Mouse (Mus musculus) large intestine, adult 2 months (tissue): Measurements from ENCODE around the gene Plxnd1. TPM values are rescaled to one million over a fixed set of nuclear protein-coding genes. Genes with fewer than 3 reads are reported as not detected.

Experiments used
- DNase-seq: peaks from one replicate; pipeline ENCODE4 v3.0.0-alpha.2; 2012; ENCODE audit warnings: low read depth, low spot score
- WGBS: fragments of 180-500 bp; shearing (Covaris S2); methylation state at CpG from one replicate; pipeline ENCODE4 v1.1.7; 2018; 5-methylcytosine and 5-hydroxymethylcytosine counted together
- polyA plus RNA-seq: library from polyadenylated mRNA; depleted of rRNA; stranded (reverse); fragments of >200 nt; gene quantifications from 2 replicates; pipeline ENCODE4 v1.2.3, GENCODE M21; 2012

Gene Plxnd1
- polyA plus RNA-seq, 1 experiment, result 12.9 TPM

- 83% methylated on average over 9 of the region's 9 CpGs for WGBS
- no peak for DNase-seq
These were observed 31.1 kb downstream of the Plxnd1 start for GRCm38 (mm10) chr6:115963656-115964055.

DNA sequence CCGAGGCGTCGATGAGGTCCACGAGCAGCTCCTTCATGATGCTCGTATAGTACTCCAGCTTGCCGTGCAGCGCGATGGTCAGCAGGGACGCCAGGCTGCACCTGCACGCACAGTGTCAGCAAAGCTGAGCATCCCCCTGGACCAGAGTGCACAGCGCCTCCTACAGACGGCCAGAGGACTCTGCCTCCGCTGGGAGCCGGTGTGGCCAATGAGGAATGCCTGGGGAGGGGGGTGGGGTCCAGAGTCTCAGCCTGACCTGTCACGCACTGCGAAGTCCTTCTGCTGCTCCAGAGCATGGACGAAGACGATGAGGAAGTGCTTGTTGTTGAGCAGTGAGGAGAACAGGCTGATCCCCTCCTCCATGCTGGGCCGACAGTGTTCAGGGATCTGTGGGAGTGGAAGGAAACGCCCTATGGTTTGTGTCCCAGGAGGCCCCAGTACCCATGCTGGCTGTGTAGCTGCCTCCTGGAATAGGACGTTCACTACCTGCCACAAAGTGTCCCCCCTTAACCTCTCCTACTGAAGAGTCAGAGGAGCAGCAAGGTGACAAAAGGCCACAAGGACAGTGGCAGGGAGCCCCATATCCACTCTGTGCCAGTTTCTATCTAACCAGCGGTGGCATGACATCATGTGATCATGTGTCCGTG is 32.2 kb downstream of the Plxnd1 start:
- DNase-seq, result no peak
- WGBS, result 39% methylated on average over 23 of the region's 23 CpGs

GRCm38 (mm10) chr6:115961743-115962142 is 33.1 kb downstream of the Plxnd1 start:
- no peak for DNase-seq
- 65% methylated on average over 3 of the region's 3 CpGs for WGBS

DNA sequence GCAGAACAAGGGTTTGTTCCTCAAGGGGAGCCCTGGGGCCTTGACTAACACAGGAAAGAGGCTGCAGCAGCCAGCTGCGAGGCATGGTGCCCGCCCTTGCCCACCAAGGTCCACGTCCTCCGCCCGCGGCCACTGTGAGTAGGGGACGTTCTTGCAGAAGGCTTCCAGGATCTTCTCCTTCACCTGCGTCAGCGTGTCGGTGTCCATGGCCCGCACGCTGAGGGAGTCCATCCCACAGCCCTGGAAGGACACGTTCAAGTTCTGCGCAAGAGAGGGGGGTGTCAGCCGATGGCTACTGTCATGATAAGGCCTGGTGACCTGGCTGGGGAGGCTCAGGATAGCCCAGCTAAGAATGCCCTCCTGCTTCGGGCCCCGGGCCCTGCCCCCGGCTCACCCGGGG is 34.5 kb downstream of the Plxnd1 start:
- DNase-seq, result no peak
- WGBS, result 89% methylated on average over 19 of the region's 19 CpGs

DNA sequence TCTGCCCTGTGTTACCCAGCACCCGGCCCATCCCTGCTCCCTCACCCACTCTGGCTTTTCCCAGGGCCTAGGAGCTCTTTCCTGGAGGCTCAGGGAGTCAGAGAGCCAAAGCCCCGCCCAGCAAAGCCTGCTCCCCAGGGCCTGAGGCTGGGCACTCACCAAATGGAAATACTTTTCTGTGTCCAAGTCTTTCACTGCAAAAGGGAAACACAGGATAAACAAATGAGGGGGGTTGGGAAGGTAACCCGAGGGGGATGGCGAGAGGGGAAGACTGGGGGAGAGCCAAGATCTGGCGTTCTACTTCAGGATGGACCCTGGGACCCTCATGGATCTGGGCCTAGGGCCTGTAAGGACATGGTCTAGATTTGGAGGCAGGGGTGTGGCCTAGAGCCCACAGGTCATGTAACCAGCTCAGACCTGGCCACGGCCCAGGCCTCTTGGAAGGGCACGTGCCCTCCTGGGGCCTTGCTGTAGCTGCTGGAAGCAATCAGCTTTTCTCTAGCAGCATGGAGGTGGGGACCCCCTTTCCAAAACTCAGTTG is 35.6 kb downstream of the Plxnd1 start:
- DNase-seq, result no peak
- 50% methylated on average over 7 of the region's 7 CpGs for WGBS

GRCm38 (mm10) chr6:115958445-115958844 is 36.4 kb downstream of the Plxnd1 start:
- WGBS, result 87% methylated on average over 9 of the region's 9 CpGs
- no peak for DNase-seq

DNA sequence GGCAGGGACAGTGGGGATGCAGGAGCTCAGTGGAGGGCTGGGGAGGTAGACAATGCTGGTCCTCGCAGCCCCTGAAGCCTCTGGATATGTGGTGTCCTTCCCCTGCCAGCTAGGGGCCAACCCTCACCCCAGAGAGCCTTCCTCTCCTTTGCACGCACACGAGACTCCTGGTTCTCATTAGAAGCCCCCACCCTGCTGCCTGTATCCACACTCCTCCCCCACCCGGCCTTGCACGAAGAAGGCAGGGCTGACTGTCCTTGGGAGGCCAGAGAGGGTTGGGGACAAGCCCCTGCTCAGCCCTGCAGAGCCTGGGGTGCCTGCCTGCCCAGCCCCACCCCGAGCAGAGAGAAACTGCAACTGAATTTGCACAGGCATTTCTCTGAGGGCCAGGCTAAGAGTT is 37.1 kb downstream of the Plxnd1 start:
- DNase-seq, result no peak
- WGBS, result 70% methylated on average over 6 of the region's 6 CpGs

GRCm38 (mm10) chr6:115956922-115957601 is 37.7 kb downstream of the Plxnd1 start:
- WGBS, result 38% methylated on average over 16 of the region's 16 CpGs
- no peak for DNase-seq

- no peak for DNase-seq
- WGBS, result 26% methylated on average over 13 of the region's 13 CpGs
These were observed 38.3 kb downstream of the Plxnd1 start for GRCm38 (mm10) chr6:115956418-115956921.

GRCm38 (mm10) chr6:115955664-115956063 is 39.1 kb downstream of the Plxnd1 start:
- WGBS, result 80% methylated on average over 11 of the region's 11 CpGs
- no peak for DNase-seq

GRCm38 (mm10) chr6:115955169-115955568 is 39.6 kb downstream of the Plxnd1 start:
- no peak for DNase-seq
- 91% methylated on average over 4 of the region's 4 CpGs for WGBS

DNA sequence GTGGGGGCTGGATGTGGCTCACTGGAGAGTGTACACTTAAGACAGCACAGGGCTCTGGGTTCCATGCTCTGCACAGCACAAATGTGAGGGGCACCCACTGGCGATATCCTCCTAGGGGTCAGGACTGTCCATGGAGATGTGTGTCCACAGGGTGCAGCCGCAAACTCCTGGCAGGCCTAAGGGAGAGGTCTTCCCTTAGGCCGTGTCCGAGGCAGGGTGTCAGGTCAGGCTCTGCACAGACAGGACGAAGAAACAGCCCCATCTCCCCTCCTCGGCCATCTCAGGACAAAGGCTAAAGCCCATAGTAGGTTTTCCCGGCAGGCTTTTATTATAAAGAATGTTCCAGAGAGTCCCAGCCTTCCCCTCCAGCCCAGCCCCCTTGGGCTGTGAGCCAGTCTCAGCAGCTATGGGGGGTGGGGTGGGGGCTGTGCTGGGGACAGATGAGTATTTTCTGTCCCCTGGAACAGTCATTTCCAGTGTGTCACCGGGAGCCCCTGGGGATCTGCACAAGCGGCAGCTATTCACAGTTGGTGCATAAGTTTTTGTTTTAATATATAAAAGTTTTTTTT is 40.2 kb downstream of the Plxnd1 start:
- WGBS, result 74% methylated on average over 9 of the region's 9 CpGs
- no peak for DNase-seq

GRCm38 (mm10) chr6:115946389-115946788 is 48.4 kb downstream of the Plxnd1 start:
- WGBS, result 28% methylated on average over 6 of the region's 6 CpGs

DNA sequence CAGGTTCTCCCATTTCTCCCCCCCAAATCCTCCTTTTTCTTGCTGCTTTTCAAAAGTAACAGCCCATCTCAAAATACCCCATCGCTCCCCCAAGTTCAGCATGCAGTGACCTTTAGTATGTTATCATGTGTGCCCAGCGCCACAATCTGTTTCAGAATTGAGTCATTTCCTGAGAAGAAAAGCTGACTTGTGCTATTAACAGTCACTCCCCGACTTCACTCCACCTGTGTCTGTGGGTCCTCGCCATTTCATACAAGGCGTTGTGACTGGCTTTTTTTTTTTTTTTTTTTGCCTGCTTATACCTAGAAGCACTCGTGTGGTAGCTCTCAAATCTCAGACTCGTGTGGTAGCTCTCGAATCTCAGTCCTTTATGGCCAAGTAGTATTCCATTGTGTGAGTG is 49.2 kb downstream of the Plxnd1 start:
- no peak for DNase-seq
- 78% methylated on average over 8 of the region's 8 CpGs for WGBS

More at GRCm38 (mm10) chr6:115946389-115946788, 48.4 kb downstream of the Plxnd1 start:
- no peak for DNase-seq

DNA sequence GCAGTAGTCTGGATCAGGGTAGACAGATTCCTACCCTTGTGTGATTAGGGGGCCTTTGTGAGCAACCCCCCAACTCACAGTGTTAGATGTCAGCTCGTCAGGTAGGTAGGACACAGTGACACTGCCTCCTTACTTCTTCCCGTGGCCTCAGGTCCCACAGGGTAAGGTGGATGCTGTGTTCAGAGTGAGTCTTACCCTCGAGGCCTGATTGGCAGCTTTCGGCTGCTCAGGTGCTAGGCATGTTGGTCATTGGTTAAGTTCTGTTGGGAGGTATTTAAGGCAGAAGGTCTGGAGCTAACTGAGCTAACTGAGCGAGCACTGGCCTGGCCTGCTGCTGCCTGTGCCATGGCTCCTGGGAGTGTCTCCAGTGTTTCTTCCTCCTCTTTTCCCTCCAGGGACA is 50.2 kb downstream of the Plxnd1 start, which contains the start of gene H1foo:
Gene H1foo, plus strand, starts transcription at position 301 of the 400 bp plus-strand sequence.
- no peak for DNase-seq
- 91% methylated on average over 5 of the region's 5 CpGs for WGBS

DNA sequence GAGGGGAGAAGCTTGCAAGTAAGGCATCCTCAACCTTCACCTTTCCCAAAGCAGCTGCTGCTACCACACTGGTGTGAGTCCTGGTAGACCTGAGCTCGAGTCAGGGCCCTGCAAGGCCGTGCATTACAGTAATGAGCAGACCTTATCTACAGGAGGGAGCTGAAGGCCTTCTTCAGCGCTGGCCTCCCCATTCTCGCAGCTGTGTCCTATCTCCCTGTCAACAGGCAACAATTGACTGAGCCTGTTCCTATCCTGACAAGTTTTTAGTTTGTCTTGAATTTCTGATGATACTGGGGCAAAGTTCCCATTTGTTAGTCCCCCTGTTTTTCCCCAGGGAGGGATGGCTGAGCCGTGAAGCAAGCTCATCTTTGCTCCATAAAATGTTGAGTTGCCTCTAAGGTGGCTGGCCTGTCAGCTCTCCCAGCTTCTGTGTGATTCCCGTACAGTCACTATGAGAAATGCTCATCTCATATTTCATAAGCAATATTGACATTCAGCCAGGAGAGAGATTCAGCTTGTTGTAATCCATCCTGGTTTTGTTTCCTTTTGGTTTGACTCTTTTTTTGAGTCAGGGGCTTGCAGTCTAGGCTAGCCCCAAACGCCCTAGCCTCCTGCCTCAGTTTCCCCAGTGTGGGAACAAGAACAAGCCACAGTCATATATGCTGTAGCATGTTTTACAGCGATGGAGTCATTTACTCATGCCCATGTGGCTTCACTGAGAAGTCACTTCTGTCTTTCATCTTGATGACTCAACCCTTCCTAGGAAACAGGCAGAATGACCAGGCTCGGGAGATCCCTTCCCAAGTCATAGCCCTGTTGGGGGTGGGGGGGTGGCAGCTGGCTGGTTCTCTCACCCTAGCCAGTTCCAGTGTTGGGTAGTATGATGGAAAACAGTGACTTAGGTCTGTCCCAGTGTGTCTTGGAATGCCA is 51.0 kb downstream of the Plxnd1 start:
- DNase-seq, result no peak
- 64% methylated on average over 9 of the region's 9 CpGs for WGBS

- 9% methylated on average over 9 of the region's 12 CpGs for WGBS
- DNase-seq, result no peak
These were observed 53.7 kb downstream of the Plxnd1 start for GRCm38 (mm10) chr6:115941128-115941527.

DNA sequence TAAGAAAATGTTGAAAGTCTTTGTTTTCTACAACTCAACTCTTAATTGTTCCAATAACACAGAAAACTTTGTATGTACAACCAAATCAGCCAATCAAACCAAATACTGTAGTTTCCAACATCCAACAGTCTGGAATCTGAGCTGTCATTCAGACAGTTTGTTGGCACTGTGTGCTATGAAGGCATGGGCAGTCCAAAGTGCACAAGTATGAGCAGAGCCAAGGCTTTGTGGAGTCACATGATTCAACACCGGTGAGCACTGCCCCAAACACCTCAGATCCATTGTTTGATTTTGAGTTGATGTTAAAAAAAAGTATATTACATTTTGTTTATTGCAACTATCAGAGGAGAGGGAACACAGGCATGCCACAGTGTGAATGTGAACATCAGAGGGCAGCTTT is 54.2 kb downstream of the Plxnd1 start:
- 17% methylated on average over 1 of the region's 1 CpGs for WGBS
- DNase-seq, result peak; percentile 29

- WGBS, result 45% methylated on average over 1 of the region's 1 CpGs
- DNase-seq, result no peak
These were observed 56.0 kb downstream of the Plxnd1 start for GRCm38 (mm10) chr6:115938798-115939197.
